Mouse (Mus musculus): ENCODE results near the gene Haghl.
A peak's percentile ranks its signal among the peaks of the same experiment; 100 is the strongest.

The Haghl gene

DNA sequence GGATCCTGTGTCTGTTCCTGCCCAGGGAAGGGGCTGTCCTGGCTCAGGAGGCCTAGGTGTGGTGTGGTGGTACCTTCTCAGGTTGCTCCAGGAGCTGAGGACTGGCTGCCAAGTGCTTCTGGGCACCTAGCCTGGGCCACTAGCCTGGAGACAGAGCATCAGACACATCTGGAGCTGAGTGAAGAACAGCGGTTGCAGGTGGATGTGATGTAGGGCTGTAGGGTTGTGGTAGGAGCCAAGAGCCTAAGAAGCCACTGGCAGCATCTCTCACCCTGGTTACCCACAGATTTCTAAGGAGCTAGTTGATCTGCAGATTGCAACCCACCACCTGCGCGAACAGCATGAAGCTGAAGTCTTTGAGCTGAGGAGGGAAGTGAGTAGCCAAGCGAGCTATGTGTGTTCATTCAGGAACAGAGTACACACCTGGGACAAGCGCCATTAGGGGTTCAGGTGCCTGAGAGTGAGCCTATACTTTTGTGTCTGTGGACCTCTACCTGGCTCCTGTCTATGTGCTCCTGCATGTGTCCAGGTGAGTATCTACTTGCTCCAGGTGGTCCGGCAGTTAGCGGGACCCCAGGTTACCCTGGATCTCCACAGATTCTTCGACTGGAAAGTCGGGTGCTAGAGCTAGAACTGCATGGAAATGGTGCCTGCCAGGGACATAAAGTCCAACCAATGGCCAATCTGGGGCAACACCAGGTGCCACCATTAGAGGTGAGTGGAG lies 1.5 kb upstream of the Haghl start:
- no peak for DNase-seq (ENCODE audit: low read depth, low spot score)

DNA sequence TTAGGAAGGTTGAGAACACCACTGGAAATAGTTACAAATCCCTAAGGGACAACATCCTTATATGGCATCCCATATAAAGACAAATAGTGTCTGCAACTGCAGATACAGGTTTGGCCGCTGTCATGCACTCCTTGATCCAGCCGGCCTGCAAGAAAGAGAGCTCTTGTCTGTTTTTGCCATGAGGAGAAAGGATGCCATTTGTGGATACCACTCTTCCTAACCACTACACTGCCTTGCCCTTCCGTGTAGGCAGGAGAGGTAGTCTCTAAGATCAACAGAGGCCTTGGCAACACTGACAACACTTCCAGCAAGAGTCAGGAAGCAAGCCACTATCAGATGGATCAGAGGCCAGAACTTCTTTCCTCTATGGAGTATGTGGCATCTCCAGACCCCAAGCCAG lies 807 bp upstream of the Haghl start, which contains the start of gene Ccdc78:
Gene Ccdc78, plus strand, starts transcription at position 301 of the 400 bp plus-strand sequence.
- no peak for DNase-seq (ENCODE audit: low read depth, low spot score)

DNA sequence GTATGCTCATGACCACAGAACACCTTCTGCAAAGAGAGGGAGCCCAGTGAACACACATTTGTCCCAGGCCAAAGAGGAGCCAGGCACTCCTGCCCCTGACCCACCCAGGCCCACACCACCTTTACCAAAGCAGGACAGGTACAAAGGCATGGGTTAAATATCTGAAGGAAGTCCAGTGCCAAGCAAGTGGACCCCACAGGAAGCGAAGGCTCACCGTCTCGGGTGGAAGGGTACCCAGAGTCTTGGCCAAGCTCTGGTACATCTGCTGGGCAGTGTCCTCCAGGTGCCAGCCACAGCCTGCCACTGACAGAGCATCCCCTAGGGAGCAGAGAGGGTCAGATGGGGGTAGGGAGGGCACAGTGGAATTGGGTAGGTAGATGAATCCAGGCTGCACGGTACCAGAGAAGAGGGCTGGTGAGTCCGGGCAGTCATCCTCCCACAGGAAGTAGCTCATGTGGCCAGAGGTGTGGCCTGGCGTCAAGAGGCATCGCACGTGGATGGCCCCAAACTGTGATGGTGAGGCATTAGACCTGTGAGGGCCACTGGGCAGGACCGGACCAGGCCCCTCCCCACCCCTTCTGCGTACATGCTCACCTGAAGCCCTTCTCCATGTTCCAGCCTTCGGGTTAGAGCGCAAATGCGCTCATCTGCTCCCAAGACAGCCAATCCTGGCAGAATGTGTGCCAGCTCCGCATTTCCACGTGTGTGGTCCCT lies 1.5 kb downstream of the Haghl start:
- DNase-seq (ENCODE audit: low read depth, low spot score) = no peak

DNA sequence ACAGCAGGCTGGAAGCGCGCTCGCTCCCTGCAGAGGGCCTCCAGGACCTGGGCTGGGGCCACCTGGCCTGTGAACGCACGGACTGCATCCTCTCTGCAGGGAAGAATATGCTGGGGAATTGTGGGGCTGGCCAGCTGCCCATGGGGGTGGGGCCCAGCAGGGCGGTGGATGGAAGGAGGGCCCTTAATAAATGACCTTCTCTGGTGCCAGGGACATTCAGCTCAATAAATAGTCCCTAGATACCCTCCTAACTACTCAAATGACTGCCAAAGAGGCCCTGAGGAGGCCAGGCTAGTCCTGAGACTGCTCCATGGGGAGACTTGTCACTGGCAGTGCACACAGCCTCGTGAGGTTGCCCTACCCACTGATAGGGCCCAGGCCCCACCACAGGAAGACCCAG lies 2.4 kb downstream of the Haghl start:
- DNase-seq (ENCODE audit: low read depth, low spot score) = no peak

DNA sequence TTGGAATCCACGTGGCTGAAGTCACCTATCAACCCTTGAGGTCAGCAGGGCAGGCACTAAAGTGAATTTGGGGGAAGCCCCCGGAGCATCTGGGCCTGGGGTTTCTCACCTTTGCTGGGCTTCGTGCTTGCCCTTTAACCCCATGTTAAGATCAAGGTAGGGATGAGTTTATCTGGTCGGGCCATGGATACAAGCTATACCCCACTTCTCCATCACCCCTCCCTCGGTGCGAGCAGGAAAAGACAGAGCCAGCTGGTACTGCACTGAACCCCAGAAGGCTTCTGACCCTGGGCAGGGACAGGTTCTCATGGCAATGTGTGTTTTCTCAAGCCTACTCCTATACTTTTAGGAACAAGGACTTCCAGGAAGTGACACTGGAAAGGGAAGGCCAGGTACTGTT lies 4.1 kb downstream of the Haghl start:
- DNase-seq (ENCODE audit: low read depth, low spot score) = no peak

DNA sequence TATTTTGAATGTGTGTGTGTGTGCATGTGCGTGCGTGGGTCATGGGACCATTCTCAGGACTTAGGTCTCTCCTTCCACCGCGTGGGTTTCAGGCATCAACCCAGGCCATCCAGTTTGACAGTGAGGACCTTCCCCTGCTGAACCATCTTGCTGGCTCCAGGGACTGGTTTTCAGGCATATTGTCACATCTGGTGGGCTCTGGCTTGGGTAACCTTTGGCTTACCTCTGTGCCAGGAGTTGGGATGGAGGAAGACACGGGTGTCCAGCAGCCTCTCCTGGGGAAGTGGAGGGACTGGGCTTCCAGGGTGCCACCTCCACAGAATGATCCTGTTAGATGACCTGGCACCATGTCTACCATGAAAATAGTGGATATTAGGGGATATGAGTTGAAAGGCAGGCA lies 7.5 kb downstream of the Haghl start:
- no peak for DNase-seq (ENCODE audit: low read depth, low spot score)

DNA sequence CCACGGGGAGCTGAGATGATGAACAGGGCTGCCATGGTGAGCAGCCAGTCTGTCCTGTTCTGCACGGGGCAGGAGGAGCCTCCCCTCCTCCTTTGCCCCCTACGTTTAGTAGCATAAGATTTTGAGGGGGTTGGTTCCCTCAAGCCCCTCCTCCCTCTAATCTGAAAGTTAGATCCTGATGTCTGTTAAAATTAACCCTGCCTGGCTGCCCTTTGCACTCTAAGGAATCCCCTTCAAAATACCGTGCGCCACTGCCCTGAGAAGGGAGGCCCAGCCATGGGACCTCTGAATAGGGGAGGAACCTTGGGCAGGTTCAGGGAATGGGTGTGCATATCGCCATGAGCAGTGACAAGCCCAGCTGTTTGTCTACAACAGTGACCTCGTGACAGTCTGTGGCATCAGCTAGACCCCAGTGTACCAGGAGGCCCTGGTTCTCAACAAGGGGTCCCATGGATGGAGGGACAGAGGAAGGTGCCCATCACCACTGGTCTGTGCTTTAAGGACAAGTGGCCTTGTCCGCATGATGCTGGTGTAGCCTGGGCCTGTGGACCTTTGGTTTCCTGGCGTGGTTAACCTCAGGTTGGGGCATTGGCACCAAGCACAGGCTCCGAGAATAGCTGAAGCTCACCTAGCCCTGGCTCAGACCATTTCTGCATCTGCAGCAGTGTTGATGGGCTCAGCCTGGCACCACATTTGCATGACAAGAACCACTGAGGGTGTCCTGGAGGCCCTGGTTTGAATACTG lies 10.0 kb downstream of the Haghl start:
- no peak for DNase-seq (ENCODE audit: low read depth, low spot score)

DNA sequence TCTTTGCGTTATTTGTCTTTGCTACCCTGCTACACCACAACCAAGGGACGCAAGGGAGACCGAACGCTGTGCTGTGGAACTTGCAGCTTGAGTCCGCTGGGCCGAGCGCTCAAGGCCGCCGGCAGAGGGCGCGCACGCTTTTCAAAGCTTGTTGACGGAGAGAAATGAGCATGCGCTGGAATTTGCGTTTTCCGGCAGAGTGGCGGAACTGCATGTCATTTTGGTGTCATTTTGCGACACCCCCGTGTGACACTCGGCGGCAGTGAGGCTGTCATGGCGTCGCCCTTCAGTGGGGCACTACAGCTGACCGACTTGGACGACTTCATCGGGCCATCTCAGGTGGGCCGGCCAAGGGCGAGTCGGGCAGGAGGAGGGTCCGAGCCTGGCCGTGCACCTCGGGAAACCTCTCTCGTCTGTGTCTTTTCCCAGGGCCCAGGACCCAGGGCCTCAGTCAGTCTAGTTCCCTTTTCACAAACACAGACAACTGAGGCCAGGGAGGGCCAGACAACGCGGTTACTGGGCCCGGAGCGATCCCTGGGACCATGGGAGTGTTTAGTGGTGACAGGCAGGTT lies 11.8 kb downstream of the Haghl start, which contains the start of gene Narfl:
Gene Narfl, plus strand, starts transcription at position 228 of the 572 bp plus-strand sequence.
- DNase-seq (ENCODE audit: low read depth, low spot score) = peak; percentile 99

DNA sequence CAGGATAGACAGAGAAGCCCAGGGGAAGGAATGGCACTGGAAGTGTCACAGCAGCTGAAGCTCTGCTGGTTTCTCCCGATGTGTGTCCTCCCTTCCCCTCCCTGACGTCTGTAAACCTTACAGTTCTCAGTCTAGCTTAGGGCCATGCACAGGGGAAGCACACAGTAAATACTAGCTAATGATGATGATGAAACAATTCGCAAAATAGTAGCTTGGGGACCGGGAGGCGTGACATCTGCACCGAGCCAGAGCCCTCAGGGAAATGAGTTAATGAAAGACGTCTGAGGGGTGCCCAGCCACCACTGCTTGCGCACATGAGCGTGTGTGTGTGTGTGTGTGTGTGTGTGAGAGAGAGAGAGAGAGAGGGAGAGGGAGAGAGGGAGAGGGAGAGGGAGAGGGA lies 16.1 kb downstream of the Haghl start:
- DNase-seq (ENCODE audit: low read depth, low spot score) = no peak

DNA sequence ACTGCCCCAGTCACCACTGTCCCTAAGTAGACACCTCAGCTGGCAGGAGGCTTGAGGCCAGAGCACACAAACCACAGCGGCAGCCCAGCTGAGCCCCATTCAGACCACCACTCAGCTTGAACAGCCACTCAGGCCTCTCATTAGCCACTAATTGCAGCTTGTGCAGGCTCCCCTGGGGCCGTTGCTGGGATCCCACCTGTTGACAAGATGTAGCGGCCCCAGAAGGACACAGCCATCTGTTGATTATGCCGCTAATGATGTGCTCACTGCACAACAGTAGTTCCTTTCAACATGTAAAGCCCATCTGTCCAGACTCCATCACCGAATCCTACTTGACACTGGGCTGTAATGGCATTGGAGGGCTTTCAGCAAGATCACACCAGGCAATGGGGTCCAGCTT lies 19.6 kb downstream of the Haghl start:
- no peak for DNase-seq (ENCODE audit: low read depth, low spot score)

DNA sequence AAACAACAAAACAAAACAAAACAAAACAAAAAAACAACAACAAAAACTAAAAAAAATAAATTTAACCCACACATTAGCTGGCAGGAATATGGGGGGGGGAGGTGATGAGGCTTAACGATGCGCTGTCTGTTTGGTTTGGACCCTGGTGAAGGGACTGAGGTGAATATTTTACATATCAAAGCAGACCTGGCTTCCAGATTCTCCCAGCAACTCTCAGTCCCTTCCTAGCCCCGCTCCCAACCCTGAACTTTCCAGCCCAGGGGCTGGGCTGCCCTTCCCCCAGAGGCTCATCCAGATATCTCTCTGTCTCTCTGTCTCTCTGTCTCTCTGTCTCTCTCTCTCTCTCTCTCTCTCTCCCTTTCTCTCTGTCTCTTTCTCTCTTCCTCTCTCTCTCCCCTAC lies 22.9 kb downstream of the Haghl start:
- DNase-seq (ENCODE audit: low read depth, low spot score) = peak; percentile 60

DNA sequence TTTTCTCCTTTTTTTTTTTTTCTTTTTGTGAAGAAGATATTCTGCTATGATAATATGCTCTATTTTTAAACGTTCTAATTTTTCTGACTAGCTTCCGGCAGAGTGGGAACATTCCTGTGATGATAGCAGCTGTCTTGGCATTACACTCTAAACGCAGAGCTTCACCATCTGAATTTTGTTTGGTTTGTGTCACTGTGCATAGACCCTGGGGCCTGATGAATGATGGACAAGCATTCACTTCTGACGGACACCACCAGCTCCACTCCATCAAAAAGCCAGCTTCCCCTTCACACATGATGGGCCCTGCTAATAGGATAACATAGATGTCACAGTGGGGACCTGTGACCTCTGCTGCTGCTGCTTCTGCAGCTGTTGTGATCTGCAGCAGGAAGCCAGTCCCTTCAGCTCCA lies 23.9 kb downstream of the Haghl start:
- DNase-seq (ENCODE audit: low read depth, low spot score) = no peak

DNA sequence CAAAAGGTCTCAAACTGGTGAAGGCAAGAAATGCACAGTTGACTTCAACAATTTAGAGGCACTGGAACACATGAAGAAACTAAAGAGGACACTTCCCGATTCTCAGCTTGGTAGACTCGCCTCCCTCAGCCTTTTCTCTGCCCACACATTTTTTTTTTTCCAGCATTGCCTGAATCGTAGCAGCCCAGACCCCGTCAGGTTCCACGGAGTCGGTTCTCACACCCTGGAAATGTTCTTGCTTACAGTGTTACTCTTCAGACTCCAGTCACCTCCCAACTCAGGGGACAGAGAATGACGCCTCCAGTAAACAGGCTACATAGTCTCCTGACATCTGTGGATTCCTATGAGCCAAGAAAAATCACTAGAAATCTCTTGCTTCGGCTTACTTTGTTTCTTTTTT lies 25.3 kb downstream of the Haghl start:
- DNase-seq (ENCODE audit: low read depth, low spot score) = no peak

DNA sequence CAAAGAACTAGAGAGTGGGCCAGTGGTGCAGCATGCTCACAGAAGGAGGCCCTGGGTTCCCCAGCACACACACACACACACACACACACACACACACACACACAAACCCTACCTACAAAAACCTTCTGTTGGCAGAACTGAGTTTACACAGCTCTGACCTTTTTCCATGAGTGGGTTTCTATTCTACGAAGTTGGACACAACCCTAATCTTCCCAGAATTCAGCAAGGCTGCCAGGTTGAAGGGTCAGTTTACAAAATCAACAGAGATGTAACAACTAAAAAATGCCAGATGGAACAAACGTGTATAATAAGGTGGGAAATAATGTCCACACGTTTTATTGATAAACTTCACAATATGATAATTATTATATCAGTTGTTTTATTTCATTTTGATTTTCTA lies 27.8 kb downstream of the Haghl start:
- no peak for DNase-seq (ENCODE audit: low read depth, low spot score)

DNA sequence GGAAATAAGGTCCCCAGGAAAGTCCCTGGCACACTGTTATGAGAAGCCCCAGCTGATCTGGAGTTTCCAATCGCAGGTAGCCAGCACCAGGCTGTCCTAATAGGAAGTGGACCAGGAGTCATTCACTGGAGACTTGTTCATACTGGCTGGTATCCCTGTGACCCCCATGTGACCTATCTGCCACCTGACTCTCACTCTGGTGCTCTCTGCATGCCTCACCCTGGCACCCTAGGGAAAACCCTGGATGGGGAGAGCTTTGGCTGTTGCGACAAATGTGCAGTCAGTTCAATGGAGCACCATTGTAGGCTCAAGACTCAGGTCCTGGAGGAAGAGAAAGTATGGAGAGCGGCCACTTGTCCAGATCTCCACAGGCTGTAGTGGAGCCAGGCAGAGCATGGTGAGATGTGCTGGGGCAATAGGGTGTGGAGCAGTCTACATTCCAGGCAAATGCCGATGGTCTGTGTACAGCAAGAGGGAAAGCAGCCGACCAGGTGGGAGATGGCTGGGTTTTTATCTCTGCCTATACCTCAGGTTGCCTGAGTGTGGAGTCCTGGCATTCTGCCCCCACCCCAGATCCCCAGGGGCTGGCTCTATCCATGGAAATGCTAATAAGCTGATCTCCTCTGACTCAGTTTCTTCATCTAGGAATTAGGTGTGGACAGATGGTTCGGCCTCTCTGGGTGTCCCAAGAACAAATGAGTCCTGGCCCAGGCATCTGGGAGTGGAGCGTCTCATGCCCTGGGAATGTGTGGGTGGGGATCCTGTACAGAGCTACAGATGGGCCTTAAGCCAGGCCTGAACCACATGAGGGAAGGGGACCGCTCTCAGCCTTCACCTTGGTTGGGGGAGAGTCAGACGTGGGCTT lies 28.9 kb downstream of the Haghl start:
- peak; percentile 68 for DNase-seq (ENCODE audit: low read depth, low spot score)

DNA sequence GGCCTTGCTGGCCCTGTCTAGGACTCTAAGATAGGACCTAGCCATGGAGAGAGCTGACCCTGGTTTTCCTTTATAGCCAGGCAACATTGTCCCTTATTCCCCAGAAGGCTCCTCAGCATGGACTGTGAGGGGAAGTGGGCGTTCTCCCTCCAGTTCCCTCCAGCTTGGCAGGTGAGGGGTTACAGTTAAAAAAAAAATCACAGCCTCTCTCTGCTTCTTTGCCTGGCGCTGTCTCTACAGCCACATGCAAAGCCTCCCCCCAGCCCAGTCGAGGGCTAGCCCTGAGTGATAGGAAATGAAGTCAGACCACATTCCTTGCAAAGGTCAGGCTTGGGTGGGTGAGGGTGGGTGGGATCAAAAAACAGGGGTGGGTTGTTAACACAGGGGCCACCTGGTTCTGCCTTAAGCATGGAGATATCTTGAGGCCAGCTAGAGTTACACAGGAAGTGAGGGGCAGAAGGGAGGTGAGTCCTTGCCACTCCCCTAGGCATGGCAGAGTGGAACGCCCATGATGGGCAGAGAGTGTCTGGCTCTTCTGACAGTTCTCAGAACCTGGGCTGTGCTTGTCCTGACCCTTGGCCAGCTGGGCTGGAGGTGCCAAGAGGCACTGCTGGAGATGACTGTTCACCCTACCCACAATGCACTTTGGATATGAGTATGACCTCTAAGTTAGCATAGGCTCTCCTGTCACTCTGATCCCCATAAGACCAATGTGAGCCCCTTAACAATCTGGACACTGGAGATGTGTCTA lies 29.7 kb downstream of the Haghl start:
- DNase-seq (ENCODE audit: low read depth, low spot score) = peak; percentile 39

DNA sequence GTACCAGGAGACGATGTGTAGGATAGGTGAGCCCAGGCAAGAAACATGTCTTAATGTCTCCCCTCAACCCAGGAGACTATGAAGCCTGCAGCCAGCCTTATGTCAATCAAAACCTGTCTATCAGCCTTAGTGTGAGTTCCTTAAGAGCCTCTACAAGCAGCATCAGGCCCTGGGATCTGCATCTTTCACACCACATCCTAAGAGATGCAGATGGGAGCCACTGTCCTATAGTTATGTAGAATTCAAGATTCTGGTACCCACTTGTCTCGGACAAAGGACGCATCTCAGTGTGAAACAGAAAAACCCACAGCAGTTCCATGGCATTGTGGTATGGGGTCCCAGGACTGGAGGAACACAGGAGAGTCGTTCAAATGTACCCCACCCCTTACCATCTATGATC lies 30.4 kb downstream of the Haghl start:
- DNase-seq (ENCODE audit: low read depth, low spot score) = peak; percentile 63

DNA sequence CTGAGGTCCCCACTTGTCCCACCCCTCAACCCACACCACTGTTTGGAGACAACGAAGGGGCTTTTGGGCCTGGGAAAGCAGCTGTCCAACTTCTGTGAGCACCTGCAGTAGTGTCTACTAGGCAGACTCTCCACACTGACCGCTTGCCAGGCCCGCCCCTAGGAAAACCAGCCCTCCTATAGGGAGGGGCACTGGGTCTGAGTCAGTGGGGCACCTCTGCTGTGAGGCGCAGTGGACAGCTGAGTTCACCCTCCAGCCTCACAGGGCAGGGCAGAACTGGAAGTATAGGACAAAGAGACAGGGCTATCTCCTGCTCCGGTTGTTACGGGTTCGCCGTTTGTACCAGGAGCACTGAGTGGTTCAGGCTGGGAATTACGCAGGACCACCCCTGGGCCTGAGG lies 31.2 kb downstream of the Haghl start, which contains the start of gene Msln:
Gene Msln, minus strand, starts transcription at position 138 of the 400 bp plus-strand sequence.
- DNase-seq (ENCODE audit: low read depth, low spot score) = no peak

DNA sequence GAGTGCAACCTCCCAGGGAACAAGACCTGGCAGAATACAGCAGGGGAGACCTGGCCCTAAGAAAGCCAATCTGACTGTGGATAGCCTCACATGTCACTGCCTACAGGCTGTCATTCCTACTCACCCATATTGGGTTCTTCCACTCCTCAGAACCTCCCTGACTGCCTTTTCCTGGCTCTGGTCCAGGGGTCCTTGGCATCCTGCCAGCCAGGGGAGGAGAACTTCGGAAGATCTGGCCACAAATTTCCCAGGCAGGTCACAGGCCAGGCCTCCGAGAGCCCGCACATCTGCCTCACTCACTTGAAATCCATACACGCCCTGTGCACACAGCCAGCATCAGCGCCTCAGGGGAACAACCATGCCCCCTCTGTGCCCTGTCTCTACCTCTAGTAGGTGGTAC lies 34.0 kb downstream of the Haghl start:
- no peak for DNase-seq (ENCODE audit: low read depth, low spot score)

DNA sequence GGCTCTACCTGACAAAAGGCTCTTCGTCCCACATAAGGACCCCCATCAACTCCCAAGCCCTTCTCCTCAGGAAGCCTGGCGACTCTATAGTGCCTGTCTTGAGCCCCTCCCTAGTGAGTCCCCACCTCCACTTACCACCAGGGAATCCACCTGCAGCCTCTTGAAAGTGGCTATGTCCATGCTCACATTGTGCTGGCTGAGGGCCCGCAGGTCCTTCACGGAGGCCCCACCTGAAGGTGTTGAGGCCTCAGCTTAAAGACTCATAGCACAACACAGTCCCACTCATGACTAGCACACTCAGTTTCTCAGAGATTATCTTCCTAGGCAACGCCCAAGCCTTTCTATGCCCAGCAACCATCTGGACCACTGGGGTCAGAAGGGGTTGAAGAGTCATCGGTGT lies 36.2 kb downstream of the Haghl start:
- no peak for DNase-seq (ENCODE audit: low read depth, low spot score)

Data from ES-CJ7 (cell line).